ENCODE assay signal across 24 mouse cellular contexts in the genomic region with DNA sequence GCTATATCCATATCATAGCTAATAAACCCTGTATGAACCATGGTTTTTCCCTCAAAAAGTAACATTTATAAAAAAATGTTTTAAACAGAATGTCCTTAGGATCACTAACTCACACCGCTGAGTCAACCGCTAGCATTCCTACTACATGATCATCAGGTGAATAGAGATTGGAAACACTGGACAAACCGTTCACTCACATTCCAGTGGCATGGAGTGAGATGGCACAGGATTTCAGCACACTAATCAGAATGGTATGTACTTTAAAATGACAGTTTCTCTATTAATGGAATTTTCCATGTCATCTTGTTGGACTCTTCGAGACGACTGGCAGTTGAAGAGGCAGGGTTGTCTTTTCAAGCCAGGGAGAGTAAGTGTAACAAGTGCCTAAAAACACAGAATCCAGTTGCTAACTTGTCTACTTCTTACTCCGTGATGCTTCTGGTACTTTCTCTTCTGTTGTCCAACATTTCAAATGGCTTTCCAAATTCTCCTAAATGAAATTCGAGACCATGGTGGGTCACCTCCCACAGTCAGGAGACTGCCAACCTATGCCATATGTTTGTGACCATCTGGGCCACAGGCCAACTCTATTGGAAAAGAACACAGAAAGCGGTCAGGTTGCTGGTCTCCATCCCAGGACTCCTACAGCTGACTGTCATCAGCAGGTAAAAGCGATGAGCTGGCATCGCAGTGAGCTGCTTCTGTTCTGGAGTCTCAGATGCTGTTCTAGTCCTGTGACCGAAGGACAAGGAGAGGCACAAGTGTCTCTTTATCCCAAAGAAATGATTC. TPM values are rescaled to one million over a fixed set of nuclear protein-coding genes. Genes with fewer than 3 reads are reported as not detected.
DNase-seq lines count a peak whose midpoint lies in the region; ATAC-seq and TF ChIP-seq lines count a peak whose summit lies in the region.
"Had no signal": no experiment of that assay in that cellular context is flagged by ENCODE, and none has a peak within 500 bp of the region (broad histone marks: within the 10 kb centered on the region; RNA-seq: fewer than 3 reads in every experiment).

No protein-coding gene starts in this region.

- POLR2A ChIA-PET in Patski (lab: Charles Lee), result interaction anchor here (0.6 to 1.5 kb wide), 2 partner anchors 10 to 25 kb away, joined by 3 to 7 read pairs; no protein-coding TSS in a partner anchor

- peak; percentile 44 for DNase-seq in gastrocnemius, adult 18-20 months (ENCODE audit: low spot score)
- no peak for DNase-seq in gastrocnemius, postnatal 25 days
- peak; percentile 43 for DNase-seq in Patski (ENCODE audit: low read depth, low spot score)
- peak; percentile 93 for DNase-seq in cerebellum, adult 8-10 months
- DNase-seq in B cell, adult 2 months, result no peak
- DNase-seq in retina, postnatal 1 day, result no peak
- DNase-seq in lung, postnatal 10 days, result no peak
- DNase-seq: adrenal gland, adult 2 months; heart, postnatal 10 days; kidney, adult 18-20 months; kidney, postnatal 14 days; layer of hippocampus, postnatal 36 days; liver; lung, postnatal 14 days; midbrain, embryonic 14.5 days; spleen, adult 18-20 months; thymus, adult 18-20 months; thymus, postnatal 4 days had no signal

- CTCF ChIA-PET in Patski (lab: Charles Lee), result no interaction called here

- no peak for TF ChIP-seq POLR2A in embryonic fibroblast, embryonic 13.5 days (IDR thresholded peaks at IDR 0.05; ENCODE audit: low read depth, low read length)

- H3K27me3 ChIP-seq in Patski, result no peaks in the 10 kb centered on the region
- H3K27me3 ChIP-seq: CH12.LX; forebrain, embryonic 12.5 days; hindbrain, embryonic 12.5 days had no signal

- no peak overlapping the region for H3K4me3 ChIP-seq in embryonic fibroblast, embryonic 13.5 days (ENCODE audit: insufficient read depth, low read length)
- H3K4me3 ChIP-seq: forebrain, embryonic 12.5 days; heart, embryonic 10.5 days; hindbrain, embryonic 12.5 days; layer of hippocampus, adult 2 months had no signal

- H3K27ac ChIP-seq in embryonic fibroblast, embryonic 13.5 days (ENCODE audit: insufficient read depth, low read length), result peak overlapping the region; percentile 17; the same call in 1 of the 2 replicates
- H3K27ac ChIP-seq: forebrain, embryonic 12.5 days; heart, embryonic 10.5 days; hindbrain, embryonic 12.5 days; layer of hippocampus, adult 2 months had no signal

- in situ Hi-C loops in Patski (cut with MboI; ENCODE audit: low pct_unique_long_range_greater_than_20kb), result no loop called here

- TF ChIP-seq CTCF in Patski (IDR thresholded peaks at IDR 0.05), result no peak
- no peak for TF ChIP-seq CTCF in embryonic fibroblast, embryonic 13.5 days (IDR thresholded peaks at IDR 0.05; ENCODE audit: borderline replicate concordance, insufficient read depth, low read length)

- peaks cover 12% of the 10 kb centered on the region for H3K4me1 ChIP-seq in embryonic fibroblast, embryonic 13.5 days (ENCODE audit: control insufficient read depth, insufficient read depth, low read length)
- H3K4me1 ChIP-seq: forebrain, embryonic 12.5 days had no signal

- peak; percentile 86 for ATAC-seq in Patski

RNA-seq across cellular contexts. Expression of gene 1700025G04Rik, which starts 26.4 kb away (rescaled TPM):
- total RNA-seq in gastrocnemius, adult 18-20 months (2021), result 10 to 100 TPM; 72.9 to 79.7 TPM
- total RNA-seq in gastrocnemius, postnatal 25 days (2021), result 10 to 100 TPM; 61.5 to 64.0 TPM
- polyA plus RNA-seq in Patski (2021), result 56.7 TPM
- 28.0 and 30.5 TPM in 2 replicates for polyA plus RNA-seq in embryonic fibroblast, embryonic 13.5 days (2011; ENCODE audit: insufficient read length, low read depth, missing spikeins)

Comparison
In these comparisons a context has a peak if more than half of its experiments do, and no peak if none do; other contexts are left out.
1. DNase-seq: peak in gastrocnemius, adult 18-20 months (single experiment), Patski (single experiment) and cerebellum, adult 8-10 months (single experiment); none in gastrocnemius, postnatal 25 days (single experiment), B cell, adult 2 months (0 of 2), retina, postnatal 1 day (single experiment) and lung, postnatal 10 days (single experiment).